Mouse (Mus musculus): Measurements from ENCODE around the gene Atp6ap1. TPM values are rescaled to one million over a fixed set of nuclear protein-coding genes. Genes with fewer than 3 reads are reported as not detected.
A peak's percentile ranks its signal among the peaks of the same experiment; 100 is the strongest.

The Atp6ap1 gene
- total and polyA plus RNA-seq, 3 experiments, result 41.6 to 355 (median 75.5) TPM

DNA sequence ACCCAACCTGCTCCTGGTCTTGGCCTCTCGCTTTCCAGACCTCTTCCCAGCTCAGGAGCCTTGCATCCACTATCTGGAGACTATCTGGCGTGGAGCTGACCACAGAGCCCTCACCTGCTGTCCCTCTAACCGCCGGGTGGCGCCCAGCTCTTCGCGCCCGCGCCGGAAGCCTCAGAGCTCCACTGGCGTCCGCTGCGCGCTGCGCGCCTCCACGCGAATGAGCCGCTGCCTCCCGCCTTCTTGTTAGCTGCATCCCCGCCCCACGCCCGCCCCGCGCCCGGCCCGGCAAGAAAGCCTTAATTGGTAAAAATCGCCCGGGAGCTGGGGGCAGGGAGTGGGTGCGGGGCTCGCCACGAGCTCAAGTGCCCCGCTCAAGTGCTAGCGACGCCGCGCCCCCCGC, 47.3 kb upstream of the Atp6ap1 start, which contains the start of gene Flna:
TSS of gene Flna (minus strand) at position 206 of the 400 bp plus-strand sequence.
- DNase-seq (ENCODE audit: low read depth, low spot score), result peak; percentile 46
- peak within 1 kb of the TSS; percentile 65 for H3K9ac ChIP-seq (ENCODE audit: control insufficient read depth, low read depth, low read length, poor library complexity, severe bottlenecking)
- TF ChIP-seq MAX (IDR thresholded peaks at IDR 0.05; ENCODE audit: low read length) (no peak), MEF2A (IDR thresholded peaks at IDR 0.05; ENCODE audit: extremely low read depth, insufficient replicate concordance, low read depth, low read length, poor library complexity, severe bottlenecking) (no peak), TAL1 (IDR thresholded peaks at IDR 0.05; ENCODE audit: low read length) (no peak), MYC (IDR thresholded peaks at IDR 0.05; ENCODE audit: low read depth, low read length) (no peak), POLR2A (IDR thresholded peaks at IDR 0.05; ENCODE audit: control insufficient read depth in 1 of 2, insufficient read depth in 1 of 2, low read depth in 1 of 2, low read length in 2 of 2, poor library complexity in 1 of 2) (no peak), CHD1 (IDR thresholded peaks at IDR 0.05; ENCODE audit: low read depth, low read length) (no peak), CTCF (IDR thresholded peaks at IDR 0.05 in 2 of 3, conservative IDR thresholded peaks at IDR 0.05 in 1 of 3; ENCODE audit: control insufficient read depth in 1 of 3, insufficient read depth in 1 of 3, low read depth in 2 of 3, low read length in 3 of 3, poor library complexity in 1 of 3, severe bottlenecking in 1 of 3) (peak in 2 of 3 experiments; percentile 21 to 37; a peak in 3 of 6 replicates), SMC3 (IDR thresholded peaks at IDR 0.05; ENCODE audit: low read depth, low read length) (peak; percentile 35; the same call in 1 of the 2 replicates), USF1 (IDR thresholded peaks at IDR 0.05; ENCODE audit: low read depth, low read length) (no peak)
- peaks cover 12% of the 10 kb centered on the region for H3K79me2 ChIP-seq (ENCODE audit: control insufficient read depth, insufficient read depth, low read length, poor library complexity)
- no peaks in the 10 kb centered on the region for H3K9me3 ChIP-seq (replicated peaks; ENCODE audit: insufficient read depth, low read length)
- H3K4me3 ChIP-seq (ENCODE audit: control insufficient read depth in 1 of 2, insufficient read depth in 1 of 2, low read depth in 2 of 2, low read length in 2 of 2), result peak within 1 kb of the TSS; percentile 62 to 72
- no peaks in the 10 kb centered on the region; a peak in 1 of 4 replicates for H3K36me3 ChIP-seq (ENCODE audit: control insufficient read depth in 1 of 2, insufficient read depth in 2 of 2, low read length in 2 of 2)
- no peak within 1 kb of the TSS for H3K27ac ChIP-seq (ENCODE audit: control insufficient read depth, low read depth, low read length)
- H3K4me1 ChIP-seq (ENCODE audit: control insufficient read depth in 1 of 2, insufficient read depth in 2 of 2, low read length in 2 of 2), result peaks cover 0 to 7% of the 10 kb centered on the region in 2 experiments; a peak in 2 of 4 replicates
- H3K27me3 ChIP-seq (ENCODE audit: control insufficient read depth in 1 of 2, insufficient read depth in 2 of 2, low read length in 2 of 2), result no peaks in the 10 kb centered on the region

DNA sequence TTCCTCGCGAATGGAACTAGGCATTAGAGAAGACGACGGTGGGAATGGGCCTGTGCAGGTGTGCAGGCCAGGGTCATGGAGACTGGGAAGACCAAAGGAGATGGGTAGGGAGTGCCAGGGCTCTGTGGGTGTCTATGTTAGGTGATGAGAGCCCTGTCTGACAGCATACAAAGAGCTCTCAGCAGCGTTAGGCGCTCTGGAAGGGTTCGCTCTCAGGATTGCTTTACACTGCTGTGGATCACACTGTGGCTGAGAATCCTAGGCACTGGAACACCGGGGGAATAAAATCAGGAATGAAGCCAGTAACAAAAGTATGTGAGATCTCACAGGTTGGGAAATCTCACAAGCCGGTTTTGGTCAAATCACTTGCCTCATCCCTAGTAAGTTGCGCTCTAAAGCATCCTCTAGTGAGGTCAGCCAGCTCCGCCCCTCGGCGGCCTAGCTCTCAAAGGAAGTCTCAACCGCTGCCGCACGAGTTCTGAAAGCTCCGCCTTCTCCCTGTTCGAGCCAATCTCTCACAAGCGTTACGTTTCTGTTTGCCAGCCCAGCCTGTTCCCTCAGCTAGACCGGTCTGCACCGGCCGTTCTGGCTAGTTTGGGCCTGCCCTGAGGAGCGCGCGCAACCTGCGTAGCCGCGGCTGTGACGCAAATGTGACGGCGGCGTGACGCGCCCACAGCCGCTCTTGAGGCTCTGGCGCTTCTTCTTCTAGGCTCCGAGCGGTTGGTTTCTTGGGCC, 42.6 kb upstream of the Atp6ap1 start, which contains the start of gene Emd:
TSS of gene Emd (plus strand) at position 535 of the 735 bp plus-strand sequence.
- peak; percentile 94 for DNase-seq (ENCODE audit: low read depth, low spot score)
- Histone ChIP-seq H3K9me3 (replicated peaks; ENCODE audit: insufficient read depth, low read length) (no peaks in the 10 kb centered on the region), H3K4me1 (ENCODE audit: control insufficient read depth in 1 of 2, insufficient read depth in 2 of 2, low read length in 2 of 2) (peaks cover 0 to 8% of the 10 kb centered on the region in 2 experiments; a peak in 2 of 4 replicates), H3K27ac (ENCODE audit: control insufficient read depth, low read depth, low read length) (peak within 1 kb of the TSS; percentile 92), H3K36me3 (ENCODE audit: control insufficient read depth in 1 of 2, insufficient read depth in 2 of 2, low read length in 2 of 2) (peaks cover 0 to 12% of the 10 kb centered on the region in 2 experiments; a peak in 3 of 4 replicates), H3K79me2 (ENCODE audit: control insufficient read depth, insufficient read depth, low read length, poor library complexity) (peaks cover 12% of the 10 kb centered on the region), H3K4me3 (ENCODE audit: control insufficient read depth in 1 of 2, insufficient read depth in 1 of 2, low read depth in 2 of 2, low read length in 2 of 2) (peak within 1 kb of the TSS; percentile 82 to 93), H3K9ac (ENCODE audit: control insufficient read depth, low read depth, low read length, poor library complexity, severe bottlenecking) (peak within 1 kb of the TSS; percentile 98), H3K27me3 (ENCODE audit: control insufficient read depth in 1 of 2, insufficient read depth in 2 of 2, low read length in 2 of 2) (no peaks in the 10 kb centered on the region)
- TF ChIP-seq ZC3H11A (IDR thresholded peaks at IDR 0.05; ENCODE audit: low read depth, low read length) (no peak), POLR2A (IDR thresholded peaks at IDR 0.05; ENCODE audit: control insufficient read depth in 1 of 2, insufficient read depth in 1 of 2, low read depth in 1 of 2, low read length in 2 of 2, poor library complexity in 1 of 2) (peak in 1 of 2 experiments; percentile 78; a peak in 1 of 4 replicates), MYC (IDR thresholded peaks at IDR 0.05; ENCODE audit: low read depth, low read length) (0 out of 2 replicates have a peak, but pooled peaks have one; percentile 58), HCFC1 (IDR thresholded peaks at IDR 0.05; ENCODE audit: low read depth, low read length) (peak; percentile 78), TBP (IDR thresholded peaks at IDR 0.05; ENCODE audit: low read depth, low read length) (peak; percentile 51; the same call in 1 of the 2 replicates), NRF1 (IDR thresholded peaks at IDR 0.05; ENCODE audit: insufficient read depth, low read depth, low read length, poor library complexity, severe bottlenecking) (peak; percentile 71), ETS1 (IDR thresholded peaks at IDR 0.05; ENCODE audit: low read depth, low read length) (peak; percentile 41; the same call in 1 of the 2 replicates), ZMIZ1 (IDR thresholded peaks at IDR 0.05; ENCODE audit: low read depth, low read length) (peak; percentile 50; the same call in 1 of the 2 replicates), TCF12 (IDR thresholded peaks at IDR 0.05; ENCODE audit: low read depth, low read length) (peak; percentile 31; the same call in 1 of the 2 replicates), POLR2AphosphoS2 (IDR thresholded peaks at IDR 0.05; ENCODE audit: low read length) (peak; percentile 55; the same call in 1 of the 2 replicates), MYB (IDR thresholded peaks at IDR 0.05; ENCODE audit: low read depth, low read length) (no peak), NELFE (IDR thresholded peaks at IDR 0.05; ENCODE audit: low read depth, low read length) (peak; percentile 74), RCOR1 (IDR thresholded peaks at IDR 0.05; ENCODE audit: low read depth, low read length) (no peak)

Measured in MEL (cell line).